Mouse (Mus musculus) limb, embryonic 10.5 days (tissue): ENCODE measurements around the gene Apod. TPM values are rescaled to one million over a fixed set of nuclear protein-coding genes. Genes with fewer than 3 reads are reported as not detected.

Source experiments
- DNase-seq: peaks from one replicate; pipeline ENCODE4 v3.0.0-alpha.2; 2017; ENCODE audit warnings: low spot score
- H3K27ac ChIP-seq: fragments of 300-500 bp; sonication (generic); 2 replicates; pipeline ENCODE4 v1.5.1; 2016; ENCODE audit warnings: mild to moderate bottlenecking
- H3K27me3 ChIP-seq: fragments of 300-500 bp; sonication (generic); 2 replicates; pipeline ENCODE4 v1.6.1; 2016; ENCODE audit warnings: low read depth, mild to moderate bottlenecking; ENCODE audit not compliant: poor library complexity, severe bottlenecking
- H3K36me3 ChIP-seq: fragments of 300-500 bp; sonication (generic); 2 replicates; pipeline ENCODE4 v1.6.1; 2016; ENCODE audit warnings: mild to moderate bottlenecking, moderate library complexity
- H3K4me1 ChIP-seq: fragments of 300-500 bp; sonication (generic); 2 replicates; pipeline ENCODE4 v1.6.1; 2016
- H3K4me3 ChIP-seq: fragments of 300-500 bp; sonication (generic); 2 replicates; pipeline ENCODE4 v1.5.1; 2016; ENCODE audit warnings: mild to moderate bottlenecking, moderate library complexity
- H3K9me3 ChIP-seq: fragments of 300-500 bp; sonication (generic); replicated peaks from 2 replicates; pipeline ENCODE4 v1.6.1; 2016; ENCODE audit warnings: mild to moderate bottlenecking
- WGBS: fragments of 180-500 bp; shearing (Covaris S2); methylation state at CpG from one replicate; pipeline ENCODE4 v1.1.7; 2016; 5-methylcytosine and 5-hydroxymethylcytosine counted together
- microRNA-seq: library from miRNA; unstranded; fragments of <30 nt; microRNA quantifications from one replicate; pipeline ENCODE4, GENCODE M21; 2017
- polyA plus RNA-seq: library from polyadenylated mRNA; unstranded; fragments of >200 nt; fragmentation: Nextera tagmentation; extraction: Ambion mirVana; gene quantifications from 2 replicates; pipeline ENCODE4 v1.2.1, GENCODE M21; 2016

Apod gene
- polyA plus RNA-seq, 1 experiment from 2014 or later, result 5.9 TPM

GRCm38 (mm10) chr16:31266692-31267091 is 47.9 kb downstream of the Apod start:
- no peak overlapping the region for H3K27ac ChIP-seq
- peaks cover 74% of the 10 kb centered on the region for H3K36me3 ChIP-seq
- no peak overlapping the region for H3K4me3 ChIP-seq
- DNase-seq, result no peak
- H3K4me1 ChIP-seq, result no peaks in the 10 kb centered on the region
- H3K27me3 ChIP-seq, result no peaks in the 10 kb centered on the region
- H3K9me3 ChIP-seq, result no peaks in the 10 kb centered on the region
- WGBS, result 91% methylated on average over 2 of the region's 2 CpGs

GRCm38 (mm10) chr16:31256151-31256550 is 58.5 kb downstream of the Apod start:
- no peaks in the 10 kb centered on the region for H3K27me3 ChIP-seq
- H3K36me3 ChIP-seq, result peaks cover 82% of the 10 kb centered on the region
- H3K9me3 ChIP-seq, result no peaks in the 10 kb centered on the region
- WGBS, result 95% methylated on average over 2 of the region's 2 CpGs
- no peak overlapping the region for H3K27ac ChIP-seq
- DNase-seq, result no peak
- H3K4me1 ChIP-seq, result no peaks in the 10 kb centered on the region
- H3K4me3 ChIP-seq, result no peak overlapping the region

- no peak for DNase-seq
- Histone ChIP-seq H3K27ac (no peak overlapping the region), H3K4me3 (no peak overlapping the region), H3K36me3 (peaks cover 78% of the 10 kb centered on the region), H3K9me3 (no peaks in the 10 kb centered on the region), H3K4me1 (no peaks in the 10 kb centered on the region), H3K27me3 (no peaks in the 10 kb centered on the region)
- WGBS, result 90% methylated on average over 3 of the region's 3 CpGs
Observed at GRCm38 (mm10) chr16:31255685-31256084, 58.9 kb downstream of the Apod start.

GRCm38 (mm10) chr16:31249401-31249800 is 65.2 kb downstream of the Apod start:
- no peaks in the 10 kb centered on the region for H3K27me3 ChIP-seq
- H3K4me1 ChIP-seq, result no peaks in the 10 kb centered on the region
- DNase-seq, result no peak
- 89% methylated on average over 3 of the region's 3 CpGs for whole genome bisulfite sequencing
- H3K27ac ChIP-seq, result no peak overlapping the region
- no peaks in the 10 kb centered on the region for H3K9me3 ChIP-seq
- H3K36me3 ChIP-seq, result peaks cover 15% of the 10 kb centered on the region
- no peak overlapping the region for H3K4me3 ChIP-seq

- Histone ChIP-seq H3K36me3 (peaks cover 12% of the 10 kb centered on the region), H3K4me1 (no peaks in the 10 kb centered on the region), H3K27ac (no peak overlapping the region), H3K27me3 (no peaks in the 10 kb centered on the region), H3K4me3 (no peak overlapping the region), H3K9me3 (no peaks in the 10 kb centered on the region)
- WGBS, result 93% methylated on average over 13 of the region's 13 CpGs
- no peak for DNase-seq
Observed at GRCm38 (mm10) chr16:31248717-31249116, 65.9 kb downstream of the Apod start.

- Histone ChIP-seq H3K36me3 (peaks cover 6% of the 10 kb centered on the region), H3K9me3 (no peaks in the 10 kb centered on the region), H3K27ac (no peak overlapping the region), H3K4me1 (no peaks in the 10 kb centered on the region), H3K4me3 (no peak overlapping the region), H3K27me3 (no peaks in the 10 kb centered on the region)
- no peak for DNase-seq
- WGBS, result 85% methylated on average over 7 of the region's 7 CpGs
Observed at GRCm38 (mm10) chr16:31247442-31247841, 67.2 kb downstream of the Apod start.

Small RNA genes lying within 50 kb of the gene (microRNA-seq; reads per million reads assigned to microRNA genes)
- gene Gm27415, result not detected

Other genes with a start within 250 kb of the Apod start
- 16.4 and 16.6 TPM in 2 replicates for gene Xxylt1, start 233.4 kb downstream of the Apod start, polyA plus RNA-seq
- 14.9 and 16.4 TPM in 2 replicates for gene Acap2, start 113.6 kb downstream of the Apod start, polyA plus RNA-seq
- gene Ppp1r2, start 39.5 kb downstream of the Apod start, polyA plus RNA-seq, result 84.6 and 89.8 TPM in 2 replicates
- gene Bdh1, start 107.5 kb upstream of the Apod start, polyA plus RNA-seq, result 9.5 and 11.4 TPM in 2 replicates